Mouse (Mus musculus): Measurements from ENCODE around the gene Serpinb1c. TPM values are rescaled to one million over a fixed set of nuclear protein-coding genes. Genes with fewer than 3 reads are reported as not detected.

Gene Serpinb1c
- total RNA-seq, 1 experiment from 2014 or later: not detected

GRCm38 (mm10) chr13:32832776-32833175 lies 65.2 kb downstream of the Serpinb1c start:
- no peak for ATAC-seq (ENCODE audit: extremely low read depth, insufficient number of reproducible peaks, low FRiP score, poor library complexity, severe bottlenecking)

GRCm38 (mm10) chr13:32831505-32832273 lies 66.3 kb downstream of the Serpinb1c start:
- peak; percentile 88 for ATAC-seq (ENCODE audit: extremely low read depth, insufficient number of reproducible peaks, low FRiP score, poor library complexity, severe bottlenecking)

Other genes with a start within 250 kb of the Serpinb1c start
- not detected in 2 replicates for gene Mylk4, start 114.3 kb downstream of the Serpinb1c start, total RNA-seq (2017)
- 25.8 and 39.8 TPM in 2 replicates for gene Wrnip1, start 96.2 kb downstream of the Serpinb1c start, total RNA-seq (2017)
- not detected in 2 replicates for gene D930007J09Rik, start 95.4 kb downstream of the Serpinb1c start, total RNA-seq (2017)
- gene Serpinb1a, start 47.0 kb downstream of the Serpinb1c start, total RNA-seq (2017): 330 and 346 TPM in 2 replicates
- 2.8 and 3.5 TPM in 2 replicates for gene Serpinb6b, start 67.0 kb upstream of the Serpinb1c start, total RNA-seq (2017)
- 2.8 and 4.1 TPM in 2 replicates for gene Serpinb9, start 105.0 kb upstream of the Serpinb1c start, total RNA-seq (2017)
- 0.23 and 0.25 TPM in 2 replicates for gene Serpinb9b, start 129.2 kb upstream of the Serpinb1c start, total RNA-seq (2017)
- gene Serpinb1b, start 180.4 kb upstream of the Serpinb1c start, total RNA-seq (2017): not detected in 2 replicates